Mouse (Mus musculus): ENCODE results near the gene Vps53. TPM values are rescaled to one million over a fixed set of nuclear protein-coding genes. Genes with fewer than 3 reads are reported as not detected.

Gene Vps53
- polyA plus RNA-seq, 1 experiment from 2014 or later: 45.5 TPM

DNA sequence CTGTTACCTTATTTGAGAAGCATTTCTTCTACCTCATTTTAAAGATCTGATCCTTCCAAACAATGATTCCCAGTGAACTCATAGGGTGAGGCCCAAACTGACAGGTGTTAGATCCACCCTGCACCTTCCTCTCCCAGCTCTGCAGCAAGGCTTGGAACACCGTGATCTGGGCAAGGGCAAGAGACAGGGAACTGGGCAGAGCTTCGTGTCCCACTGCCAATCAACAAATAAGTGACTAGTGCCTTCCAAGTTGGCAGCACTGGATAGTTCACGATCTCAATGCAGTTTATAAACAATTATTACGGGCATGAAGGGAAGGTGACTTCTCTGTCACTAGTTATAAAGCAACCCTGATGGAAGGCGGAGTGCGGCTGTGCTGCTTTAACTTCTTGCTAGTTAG lies 109.6 kb downstream of the Vps53 start:
- H3K79me2 ChIP-seq (ENCODE audit: inconsistent target): no peaks in the 10 kb centered on the region
- WGBS (ENCODE audit: missing documents): 98% methylated on average over 6 of the region's 6 CpGs
- peaks cover 30% of the 10 kb centered on the region; the same call in 1 of the 2 replicates for H3K36me3 ChIP-seq (ENCODE audit: inconsistent target)
- no peak overlapping the region for H3K27ac ChIP-seq
- no peak overlapping the region for H3K4me3 ChIP-seq (ENCODE audit: inconsistent target)

DNA sequence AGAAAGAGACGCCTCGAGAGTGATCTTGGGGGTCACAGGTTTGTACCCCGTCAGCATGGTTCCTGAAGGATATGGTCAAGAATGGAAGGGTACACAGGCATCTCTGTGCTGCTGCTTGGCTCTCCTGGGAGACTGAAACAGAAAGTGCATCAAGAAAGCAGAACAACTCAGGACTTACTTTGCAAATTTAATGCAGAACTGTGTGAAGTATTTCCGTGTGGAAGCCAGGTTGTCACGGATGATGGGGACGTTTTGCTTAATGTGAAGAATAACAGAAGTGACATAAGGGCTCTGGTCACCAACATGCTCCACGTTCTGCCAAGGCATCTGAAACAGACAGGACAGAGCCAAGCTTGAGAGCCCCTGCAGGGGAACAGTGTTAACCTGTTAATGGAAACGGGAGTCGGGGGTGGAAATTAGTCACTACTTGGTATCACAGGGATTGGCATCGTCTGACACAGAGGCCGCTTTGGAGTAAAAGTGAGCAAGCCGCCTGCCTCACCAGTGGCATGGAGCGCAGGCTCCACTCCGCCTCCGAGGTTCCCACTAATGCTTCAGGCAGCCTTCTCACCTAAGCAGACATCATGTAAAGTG lies 112.8 kb downstream of the Vps53 start:
- peaks cover 28% of the 10 kb centered on the region; the same call in 1 of the 2 replicates for H3K36me3 ChIP-seq (ENCODE audit: inconsistent target)
- H3K4me3 ChIP-seq (ENCODE audit: inconsistent target): no peak overlapping the region
- H3K79me2 ChIP-seq (ENCODE audit: inconsistent target): no peaks in the 10 kb centered on the region
- 75% methylated on average over 15 of the region's 15 CpGs for WGBS (ENCODE audit: missing documents)
- no peak overlapping the region for H3K27ac ChIP-seq

DNA sequence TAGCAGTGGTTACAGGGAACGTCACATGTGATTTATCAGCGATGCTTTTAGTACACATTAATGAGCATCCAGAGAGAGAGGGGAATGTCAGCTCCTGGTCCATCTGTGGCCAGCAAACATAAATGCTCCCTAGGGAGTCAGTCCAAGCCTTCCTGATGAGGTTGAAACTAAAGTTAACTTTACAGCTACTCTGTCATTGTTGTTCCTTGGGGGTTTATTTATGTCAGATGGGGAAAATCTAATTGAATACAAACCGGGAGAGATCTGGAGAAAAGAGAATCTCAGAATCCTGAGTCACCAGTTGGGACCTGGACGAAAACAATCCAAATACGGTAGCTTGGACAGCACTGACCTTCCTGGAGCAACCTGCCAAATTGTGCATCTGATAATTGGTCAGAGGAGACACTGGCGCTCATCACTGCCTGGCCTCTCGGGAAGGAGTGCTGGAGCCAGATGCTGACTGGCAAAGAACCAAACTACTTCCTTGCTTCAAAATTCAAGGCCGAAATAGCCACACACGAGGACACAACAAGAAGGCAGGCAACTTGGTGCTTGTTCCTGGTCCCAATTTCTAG lies 113.8 kb downstream of the Vps53 start:
- H3K36me3 ChIP-seq (ENCODE audit: inconsistent target): peaks cover 23% of the 10 kb centered on the region; the same call in 1 of the 2 replicates
- H3K79me2 ChIP-seq (ENCODE audit: inconsistent target): no peaks in the 10 kb centered on the region
- no peak overlapping the region for H3K27ac ChIP-seq
- H3K4me3 ChIP-seq (ENCODE audit: inconsistent target): no peak overlapping the region
- WGBS (ENCODE audit: missing documents): 96% methylated on average over 9 of the region's 9 CpGs

DNA sequence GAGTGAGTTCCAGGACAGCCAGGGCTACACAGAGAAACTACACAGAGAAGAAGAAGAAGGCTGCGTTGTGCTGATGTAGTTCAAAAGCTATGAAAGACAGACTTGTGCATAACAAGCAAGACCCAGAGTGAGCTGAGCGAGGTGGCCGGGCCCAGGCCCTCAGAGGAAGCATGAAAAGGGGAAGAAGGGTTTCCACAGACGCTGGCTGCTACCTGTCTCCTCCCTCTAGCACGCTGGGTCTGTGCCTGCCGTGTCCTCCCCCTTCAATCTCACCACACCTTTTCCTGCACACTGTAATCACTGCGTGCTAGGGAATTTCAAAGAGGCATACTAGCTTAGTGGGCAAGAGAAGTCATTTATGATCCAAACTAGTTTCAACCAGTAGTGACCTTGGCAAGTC lies 115.0 kb downstream of the Vps53 start:
- H3K27ac ChIP-seq: no peak overlapping the region
- no peak overlapping the region for H3K4me3 ChIP-seq (ENCODE audit: inconsistent target)
- 26% methylated on average over 7 of the region's 7 CpGs for WGBS (ENCODE audit: missing documents)
- peaks cover 22% of the 10 kb centered on the region; the same call in 1 of the 2 replicates for H3K36me3 ChIP-seq (ENCODE audit: inconsistent target)
- H3K79me2 ChIP-seq (ENCODE audit: inconsistent target): no peaks in the 10 kb centered on the region

DNA sequence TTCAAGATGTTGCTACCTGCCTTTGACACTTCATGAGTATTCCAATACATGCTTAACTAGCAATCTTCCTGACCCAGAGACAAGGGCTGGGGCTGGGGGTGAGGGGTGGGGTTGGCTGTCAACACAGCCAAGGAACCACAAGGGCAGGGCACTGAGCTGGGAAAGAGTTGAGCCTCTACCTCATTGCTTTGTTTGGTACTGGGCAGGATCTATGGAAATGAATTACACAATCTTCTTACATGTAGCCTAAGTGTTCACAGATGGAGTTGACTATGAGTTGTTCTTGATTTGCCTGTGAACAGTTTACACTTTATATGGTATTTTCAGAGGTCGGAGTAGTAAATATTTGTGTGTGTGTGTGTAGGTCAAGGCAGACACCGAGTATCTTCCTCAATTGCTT lies 118.5 kb downstream of the Vps53 start:
- peaks cover 17% of the 10 kb centered on the region; the same call in 1 of the 2 replicates for H3K36me3 ChIP-seq (ENCODE audit: inconsistent target)
- H3K27ac ChIP-seq: no peak overlapping the region
- WGBS (ENCODE audit: missing documents): 96% methylated on average over 2 of the region's 2 CpGs
- no peaks in the 10 kb centered on the region for H3K79me2 ChIP-seq (ENCODE audit: inconsistent target)
- H3K4me3 ChIP-seq (ENCODE audit: inconsistent target): no peak overlapping the region

DNA sequence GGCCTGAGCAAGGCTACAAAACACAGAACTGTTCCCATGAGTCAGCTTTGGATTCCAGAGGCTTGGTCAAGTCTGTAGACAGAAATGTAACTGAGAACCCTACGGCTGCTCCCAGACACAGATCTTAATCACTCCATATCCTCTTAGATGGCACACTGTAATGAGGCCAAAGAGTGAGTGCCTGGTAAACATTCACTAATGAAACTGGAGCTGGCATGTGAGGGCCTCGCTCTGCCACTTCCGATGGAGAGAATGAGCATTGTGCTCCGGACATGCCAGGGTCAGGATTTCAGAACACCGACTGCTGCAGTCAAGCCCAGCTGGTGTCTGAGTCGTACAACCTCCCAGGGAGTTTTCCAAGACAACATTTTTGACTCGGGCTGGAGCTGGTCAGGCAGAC lies 119.5 kb downstream of the Vps53 start:
- peaks cover 17% of the 10 kb centered on the region; the same call in 1 of the 2 replicates for H3K36me3 ChIP-seq (ENCODE audit: inconsistent target)
- WGBS (ENCODE audit: missing documents): 93% methylated on average over 7 of the region's 7 CpGs
- H3K27ac ChIP-seq: no peak overlapping the region
- H3K79me2 ChIP-seq (ENCODE audit: inconsistent target): no peaks in the 10 kb centered on the region
- H3K4me3 ChIP-seq (ENCODE audit: inconsistent target): no peak overlapping the region

DNA sequence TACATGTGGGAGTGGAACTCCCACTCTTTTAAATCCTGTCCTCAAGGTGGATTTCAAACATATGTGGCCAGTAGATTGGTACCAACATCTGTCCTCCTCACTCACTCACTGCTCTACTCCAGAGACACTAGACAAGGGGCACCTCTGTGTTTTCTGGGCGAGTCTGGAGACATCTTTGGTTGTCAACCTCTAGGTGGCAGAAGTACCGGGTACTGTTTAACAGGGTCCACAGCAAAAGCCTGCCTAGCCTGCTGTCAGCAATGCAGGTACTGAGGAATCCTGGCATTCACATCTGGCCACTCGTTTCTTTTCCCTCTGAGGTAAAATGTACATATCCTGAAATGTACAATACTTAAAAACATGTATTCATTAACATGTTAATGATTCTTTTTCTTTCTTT lies 123.0 kb downstream of the Vps53 start:
- Histone ChIP-seq H3K36me3 (ENCODE audit: inconsistent target) (peaks cover 6% of the 10 kb centered on the region; the same call in 1 of the 2 replicates), H3K79me2 (ENCODE audit: inconsistent target) (no peaks in the 10 kb centered on the region), H3K27ac (no peak overlapping the region), H3K4me3 (ENCODE audit: inconsistent target) (no peak overlapping the region)
- WGBS (ENCODE audit: missing documents): 58% methylated on average over 3 of the region's 3 CpGs

DNA sequence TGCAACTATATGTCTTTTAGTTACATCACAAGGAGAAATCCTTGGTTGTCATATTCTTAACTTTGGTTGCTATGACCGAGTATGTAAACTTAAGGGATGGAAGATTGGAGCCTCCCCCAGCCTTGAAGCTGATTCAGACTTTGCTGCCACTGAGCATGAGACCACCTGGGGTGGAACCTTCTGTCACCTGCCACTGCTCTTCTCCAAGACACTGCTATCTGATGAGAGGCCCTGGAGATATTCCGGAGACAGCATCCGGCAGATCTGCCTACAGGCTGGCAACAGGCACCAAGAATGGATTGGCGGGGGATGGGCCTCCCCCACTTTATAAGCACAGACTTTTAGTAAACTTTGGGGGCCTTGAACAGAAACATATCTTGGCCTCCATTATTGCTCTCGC lies 127.0 kb downstream of the Vps53 start:
- no peaks in the 10 kb centered on the region for H3K79me2 ChIP-seq (ENCODE audit: inconsistent target)
- H3K36me3 ChIP-seq (ENCODE audit: inconsistent target): 0 out of 2 replicates have a peak, but pooled peaks cover 4% of the 10 kb centered on the region
- no peak overlapping the region for H3K4me3 ChIP-seq (ENCODE audit: inconsistent target)
- WGBS (ENCODE audit: missing documents): 96% methylated on average over 5 of the region's 5 CpGs
- no peak overlapping the region for H3K27ac ChIP-seq

DNA sequence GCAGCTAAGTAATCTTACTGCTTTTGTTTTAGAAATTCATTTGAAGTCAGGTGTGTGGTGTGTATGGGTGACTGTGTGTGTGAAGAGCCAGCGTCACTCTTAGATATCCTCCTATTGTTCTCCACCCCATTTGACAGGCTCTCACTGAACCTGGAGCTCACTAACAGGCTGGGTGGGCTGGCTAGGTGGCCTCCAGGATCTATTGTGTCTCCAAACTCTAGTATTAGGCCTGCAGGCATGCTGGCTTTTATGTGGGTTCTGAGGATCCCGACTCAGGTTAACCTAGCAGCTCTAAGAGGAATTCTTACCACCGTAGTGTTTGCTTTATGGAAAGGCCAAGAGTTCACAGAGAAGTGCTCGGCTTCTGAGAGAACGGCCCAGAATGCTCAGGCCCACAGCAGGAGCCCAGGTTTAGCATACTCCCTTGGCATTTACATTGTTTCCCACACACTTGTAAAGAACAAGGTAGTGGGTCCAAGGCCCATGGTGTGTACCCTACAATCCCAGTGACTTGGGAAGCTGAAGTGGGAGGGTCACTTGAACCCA lies 128.4 kb downstream of the Vps53 start:
- 85% methylated on average over 5 of the region's 5 CpGs for WGBS (ENCODE audit: missing documents)
- Histone ChIP-seq H3K4me3 (ENCODE audit: inconsistent target) (no peak overlapping the region), H3K79me2 (ENCODE audit: inconsistent target) (no peaks in the 10 kb centered on the region), H3K36me3 (ENCODE audit: inconsistent target) (peaks cover 18% of the 10 kb centered on the region; the same call in 1 of the 2 replicates), H3K27ac (no peak overlapping the region)

DNA sequence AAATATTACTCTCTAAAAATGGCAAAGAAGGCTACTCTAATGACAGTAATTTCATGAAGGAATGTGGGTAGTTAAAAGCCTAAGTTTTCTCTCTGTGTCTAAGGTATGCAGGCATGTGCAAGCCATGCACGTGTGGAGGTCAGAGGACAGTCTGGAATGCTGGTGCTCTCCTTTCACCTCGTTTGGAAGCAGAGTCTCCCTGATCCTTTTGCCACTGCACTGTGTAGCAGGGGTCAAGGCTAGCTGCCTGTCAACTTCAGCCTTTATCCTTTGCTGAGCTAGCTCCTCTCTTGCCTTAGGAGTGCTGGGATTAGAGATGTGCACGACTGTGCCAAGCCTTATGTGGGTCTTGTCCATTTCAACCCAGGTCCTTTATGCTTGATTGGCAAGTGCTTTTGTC lies 128.9 kb downstream of the Vps53 start:
- 84% methylated on average over 3 of the region's 3 CpGs for WGBS (ENCODE audit: missing documents)
- Histone ChIP-seq H3K27ac (no peak overlapping the region), H3K36me3 (ENCODE audit: inconsistent target) (peaks cover 24% of the 10 kb centered on the region; the same call in 1 of the 2 replicates), H3K79me2 (ENCODE audit: inconsistent target) (no peaks in the 10 kb centered on the region), H3K4me3 (ENCODE audit: inconsistent target) (no peak overlapping the region)

DNA sequence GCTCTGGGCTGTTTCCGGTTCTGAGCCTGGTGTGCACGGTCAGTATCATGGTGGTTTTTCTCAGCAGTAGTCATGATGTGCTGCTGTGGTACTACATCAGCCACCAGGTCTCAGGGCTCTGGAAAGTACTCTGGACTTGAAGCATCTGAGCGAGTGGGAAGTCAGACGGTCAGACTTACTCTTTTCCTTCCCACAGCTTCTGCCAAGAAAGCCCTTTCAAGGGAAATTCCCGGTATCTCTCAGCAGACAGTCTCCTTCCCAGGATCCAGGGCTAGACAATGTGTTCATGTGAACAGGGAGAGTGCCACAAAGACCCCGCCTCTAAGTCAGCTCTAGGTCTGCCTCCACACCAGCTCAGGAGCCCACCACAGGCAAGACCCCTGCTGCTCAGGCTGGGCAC lies 134.1 kb downstream of the Vps53 start:
- no peak overlapping the region for H3K4me3 ChIP-seq (ENCODE audit: inconsistent target)
- H3K36me3 ChIP-seq (ENCODE audit: inconsistent target): peaks cover 31% of the 10 kb centered on the region; the same call in 1 of the 2 replicates
- H3K79me2 ChIP-seq (ENCODE audit: inconsistent target): no peaks in the 10 kb centered on the region
- 89% methylated on average over 6 of the region's 6 CpGs for WGBS (ENCODE audit: missing documents)
- H3K27ac ChIP-seq: no peak overlapping the region

DNA sequence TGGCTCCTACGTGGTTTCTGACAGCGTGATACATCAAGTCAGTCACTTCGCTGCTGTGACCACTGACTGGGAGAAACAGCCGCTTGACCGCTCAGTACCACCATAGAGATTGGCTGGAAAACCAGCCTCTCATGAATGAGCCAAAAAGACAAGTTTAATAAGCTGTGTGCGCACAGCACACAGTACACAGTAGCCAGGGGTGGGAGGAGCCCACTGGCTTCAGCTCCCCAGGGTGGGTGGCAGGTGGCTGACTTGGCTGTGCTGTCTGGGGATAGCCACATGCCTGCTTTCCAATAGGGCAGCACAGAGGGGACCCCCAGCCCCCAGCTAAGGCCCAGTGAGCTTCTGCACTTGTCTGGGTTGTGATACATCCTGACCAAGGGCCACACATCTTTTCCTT lies 135.0 kb downstream of the Vps53 start:
- H3K79me2 ChIP-seq (ENCODE audit: inconsistent target): no peaks in the 10 kb centered on the region
- H3K4me3 ChIP-seq (ENCODE audit: inconsistent target): no peak overlapping the region
- H3K27ac ChIP-seq: no peak overlapping the region
- H3K36me3 ChIP-seq (ENCODE audit: inconsistent target): peaks cover 31% of the 10 kb centered on the region; the same call in 1 of the 2 replicates
- 88% methylated on average over 6 of the region's 6 CpGs for whole genome bisulfite sequencing (ENCODE audit: missing documents)

DNA sequence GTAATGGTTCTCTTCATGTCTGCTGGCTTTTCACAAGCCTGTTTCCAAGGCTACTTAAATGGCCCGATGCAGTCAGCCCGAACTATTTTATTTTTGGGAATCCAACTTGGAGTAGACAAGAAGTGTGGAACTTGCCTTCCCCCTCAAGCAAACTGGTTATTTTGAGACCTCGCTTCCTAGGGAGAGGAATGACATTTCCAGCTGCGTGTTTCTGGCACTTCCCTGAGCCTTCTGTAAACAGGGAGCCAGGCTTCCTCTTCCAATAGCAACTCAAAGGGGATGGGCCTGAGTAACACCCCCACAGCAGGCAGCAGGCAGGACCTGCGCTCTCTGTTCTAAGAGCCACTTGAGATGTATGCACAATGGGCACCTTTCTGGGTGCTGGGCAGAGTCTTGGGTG lies 136.6 kb downstream of the Vps53 start:
- Histone ChIP-seq H3K79me2 (ENCODE audit: inconsistent target) (no peaks in the 10 kb centered on the region), H3K36me3 (ENCODE audit: inconsistent target) (peaks cover 31% of the 10 kb centered on the region; the same call in 1 of the 2 replicates), H3K4me3 (ENCODE audit: inconsistent target) (no peak overlapping the region), H3K27ac (no peak overlapping the region)
- WGBS (ENCODE audit: missing documents): 89% methylated on average over 5 of the region's 5 CpGs

DNA sequence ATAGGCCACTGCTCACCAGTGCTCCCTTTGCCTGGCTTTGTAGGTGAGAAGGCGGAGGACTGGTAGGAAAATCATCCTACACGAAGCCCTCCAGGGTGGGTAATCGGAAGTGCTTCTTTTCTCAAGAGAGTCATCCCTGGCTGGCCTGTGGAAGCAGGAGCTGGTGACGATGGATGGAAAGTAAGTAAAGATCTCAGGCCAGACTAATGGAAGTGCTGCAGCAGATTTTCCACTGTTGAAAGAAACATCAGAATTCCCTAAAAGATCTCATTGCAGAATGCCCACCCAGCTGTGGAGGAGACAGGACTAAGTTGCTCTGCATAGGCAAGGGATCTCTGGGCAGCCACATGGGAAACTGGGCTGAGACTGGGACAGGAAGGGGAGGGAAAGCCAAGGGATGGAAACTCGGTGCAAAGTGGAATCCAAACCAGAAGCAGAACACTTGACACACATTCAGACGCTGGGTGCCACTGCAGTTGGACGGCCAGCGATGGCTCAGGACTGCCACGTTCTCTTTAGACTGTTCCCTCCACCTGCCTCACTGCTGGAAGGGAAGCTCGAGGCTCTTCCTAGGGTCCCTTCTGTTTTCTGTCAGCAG lies 137.3 kb downstream of the Vps53 start:
- Histone ChIP-seq H3K79me2 (ENCODE audit: inconsistent target) (no peaks in the 10 kb centered on the region), H3K27ac (no peak overlapping the region), H3K36me3 (ENCODE audit: inconsistent target) (peaks cover 24% of the 10 kb centered on the region; the same call in 1 of the 2 replicates), H3K4me3 (ENCODE audit: inconsistent target) (no peak overlapping the region)
- whole genome bisulfite sequencing (ENCODE audit: missing documents): 90% methylated on average over 10 of the region's 10 CpGs
